Mouse (Mus musculus) splenic B cell, adult 2 months (primary cell): ENCODE measurements around the gene Sp6.

Experiments
- DNase-seq: peaks from one replicate; pipeline ENCODE4 v3.0.0-alpha.2; 2011; ENCODE audit warnings: low read depth, low spot score
- H3K27me3 ChIP-seq: 2 replicates; pipeline ENCODE4 v1.6.1; 2012; ENCODE audit warnings: mild to moderate bottlenecking, low read length, moderate library complexity, mixed read lengths; ENCODE audit not compliant: control insufficient read depth, poor library complexity, insufficient read depth, severe bottlenecking
- H3K36me3 ChIP-seq: 2 replicates; pipeline ENCODE4 v1.6.1; 2012; ENCODE audit warnings: mild to moderate bottlenecking, low read length, moderate library complexity, mixed read lengths; ENCODE audit not compliant: control insufficient read depth, poor library complexity, insufficient read depth, severe bottlenecking

The Sp6 gene

DNA sequence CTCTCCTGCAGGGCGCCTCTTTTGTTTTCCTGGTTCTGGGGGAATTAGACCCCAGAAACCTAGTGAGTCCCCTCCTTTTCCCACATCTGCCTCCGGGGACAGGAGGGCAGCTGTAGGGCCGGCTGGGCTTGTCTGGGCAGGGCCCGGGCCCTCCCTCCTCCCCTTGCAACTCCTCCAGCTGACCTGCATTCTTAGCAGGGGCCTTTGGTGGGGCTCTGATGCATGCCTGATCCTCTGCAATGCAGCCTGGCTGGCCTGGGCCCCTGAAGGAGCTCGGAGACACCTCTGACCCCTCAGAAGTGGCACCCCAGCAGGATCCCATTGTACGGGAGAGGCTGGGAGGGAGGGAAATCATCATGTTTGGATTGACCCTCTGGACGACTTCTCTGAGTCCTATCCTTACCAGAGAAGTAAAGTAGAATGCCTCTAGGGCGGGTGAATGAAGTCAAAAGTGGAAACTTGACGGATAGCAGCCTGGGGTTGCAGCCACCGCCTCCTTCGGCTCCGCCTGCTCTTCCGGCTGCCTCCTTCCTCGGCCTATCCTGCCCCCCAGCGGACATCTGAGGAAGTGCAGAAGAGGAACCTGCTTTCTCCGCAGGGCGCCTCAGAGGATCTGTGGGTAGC is 12.6 kb downstream of the Sp6 start:
- H3K27me3 ChIP-seq, result no peaks in the 10 kb centered on the region; the same call in 1 of the 2 replicates
- peak; percentile 95 for DNase-seq
- H3K36me3 ChIP-seq, result no peaks in the 10 kb centered on the region

DNA sequence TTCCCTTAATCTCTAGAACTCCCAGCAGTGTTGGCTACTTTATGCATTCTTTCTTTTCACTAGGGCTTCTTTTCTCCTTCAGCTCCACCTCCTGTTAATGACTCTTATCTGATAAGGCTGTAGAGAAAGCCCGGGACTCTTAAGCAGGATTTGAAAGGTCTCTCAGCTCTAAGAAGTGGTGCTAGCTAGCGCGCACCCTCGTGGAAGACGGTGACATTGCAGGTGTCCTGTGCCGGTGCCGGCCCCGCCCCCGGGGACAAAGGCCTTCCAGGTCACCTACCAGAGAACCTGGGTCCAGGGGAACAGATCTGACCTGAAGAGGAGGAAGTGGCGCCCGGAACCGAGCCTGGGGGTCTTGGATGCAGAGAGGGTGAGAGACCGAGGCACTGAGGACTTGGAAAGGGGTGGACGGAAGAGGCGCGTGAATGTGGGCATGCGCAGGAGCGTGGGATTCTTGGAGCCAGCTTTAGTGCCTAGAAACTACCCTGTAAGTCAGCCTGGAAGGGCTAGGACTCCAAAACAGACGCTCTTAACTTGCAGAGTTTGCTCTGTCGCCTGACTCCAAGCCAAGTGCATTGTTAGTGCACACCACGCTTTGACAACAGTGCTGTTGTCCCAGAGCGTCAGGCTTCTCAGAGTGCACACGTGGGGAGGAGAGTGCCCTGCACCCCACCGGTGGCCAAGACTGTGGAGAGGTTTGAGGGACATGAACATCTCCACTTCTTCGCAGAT is 16.7 kb downstream of the Sp6 start, which contains the start of gene Scrn2:
Gene Scrn2 (plus strand): TSS at position 253 of the 732 bp plus-strand sequence.
- Histone ChIP-seq H3K36me3 (no peaks in the 10 kb centered on the region), H3K27me3 (no peaks in the 10 kb centered on the region)

DNA sequence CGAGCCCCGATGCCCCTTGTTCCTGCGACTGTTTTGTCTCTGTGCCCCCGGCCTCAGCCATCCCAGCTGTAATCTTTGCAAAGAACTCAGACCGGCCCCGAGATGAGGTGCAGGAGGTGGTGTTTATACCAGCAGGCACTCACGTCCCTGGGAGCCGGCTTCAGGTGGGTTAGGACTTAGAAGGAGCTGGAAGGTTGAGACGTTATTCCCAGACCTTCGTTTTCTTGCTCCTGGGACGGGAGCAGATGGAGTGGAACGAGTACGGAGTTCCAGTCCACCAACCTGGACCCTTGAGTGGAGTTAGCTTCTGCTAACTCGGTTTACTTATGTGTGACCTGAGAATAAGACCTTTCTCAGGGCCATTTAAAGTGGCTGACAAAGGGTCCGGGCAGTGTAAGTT is 17.2 kb downstream of the Sp6 start:
- Histone ChIP-seq H3K27me3 (no peaks in the 10 kb centered on the region), H3K36me3 (no peaks in the 10 kb centered on the region)
- DNase-seq, result no peak

More for the DNA sequence above, 16.7 kb downstream of the Sp6 start, which contains the start of gene Scrn2:
- DNase-seq, result peak; percentile 90

DNA sequence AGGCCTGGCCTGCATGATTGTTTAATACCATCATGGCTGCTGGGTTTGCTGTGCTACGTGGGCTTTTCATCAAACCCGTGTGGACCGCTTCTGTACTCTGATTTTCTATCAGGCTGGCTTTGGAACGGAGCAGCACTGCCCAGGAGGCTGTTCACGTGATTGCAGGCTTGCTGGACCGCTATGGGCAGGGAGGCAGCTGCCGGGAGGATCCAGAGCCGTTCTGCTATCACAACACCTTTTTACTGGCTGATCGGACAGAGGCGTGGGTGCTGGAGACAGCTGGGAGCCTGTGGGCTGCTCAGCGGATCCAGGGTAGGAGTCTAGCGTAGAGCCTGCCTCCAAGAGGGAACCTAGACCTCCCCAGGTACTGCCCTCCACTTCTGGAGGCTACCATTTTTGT is 18.8 kb downstream of the Sp6 start:
- no peak for DNase-seq
- no peaks in the 10 kb centered on the region for H3K27me3 ChIP-seq
- no peaks in the 10 kb centered on the region for H3K36me3 ChIP-seq

DNA sequence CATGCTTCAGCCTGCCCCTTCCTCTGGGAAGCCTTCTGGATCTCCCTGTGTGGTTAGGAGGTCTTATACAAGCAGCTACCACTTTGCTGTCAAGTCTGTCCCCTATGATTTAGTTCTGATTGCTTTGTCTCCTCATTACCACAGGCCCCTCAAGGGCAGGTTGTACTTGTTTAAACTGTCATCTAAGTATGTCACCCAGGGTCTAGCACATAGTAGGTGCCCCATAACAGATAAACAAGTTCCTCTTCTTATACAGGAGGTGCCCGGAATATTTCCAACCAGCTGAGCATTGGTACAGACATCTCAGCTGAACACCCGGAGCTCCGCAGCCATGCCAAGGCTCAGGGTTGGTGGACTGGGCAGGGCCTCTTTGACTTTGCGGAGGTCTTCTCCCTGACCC is 19.3 kb downstream of the Sp6 start:
- Histone ChIP-seq H3K36me3 (no peaks in the 10 kb centered on the region), H3K27me3 (no peaks in the 10 kb centered on the region)
- DNase-seq, result no peak

DNA sequence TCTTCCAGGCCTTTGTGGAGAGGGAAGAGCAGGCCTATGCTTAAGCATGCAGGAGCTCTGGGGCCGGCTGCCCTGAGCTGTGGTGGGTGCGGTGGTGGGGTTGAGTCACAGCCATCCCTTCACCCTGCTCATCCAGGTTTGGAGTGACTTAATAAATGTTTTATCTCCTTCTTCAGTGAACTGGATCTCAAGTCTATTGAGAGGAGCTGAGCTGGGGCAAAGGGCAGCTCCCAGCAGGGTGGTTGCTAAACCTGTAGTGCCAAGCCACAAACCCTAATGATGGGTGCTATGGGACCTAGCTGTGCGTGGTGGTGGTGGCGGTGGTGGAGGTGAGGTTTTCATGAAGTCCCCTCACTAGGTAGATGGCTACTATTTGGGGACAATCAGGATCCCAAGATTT is 20.6 kb downstream of the Sp6 start:
- no peak for DNase-seq
- no peaks in the 10 kb centered on the region for H3K36me3 ChIP-seq
- no peaks in the 10 kb centered on the region for H3K27me3 ChIP-seq

DNA sequence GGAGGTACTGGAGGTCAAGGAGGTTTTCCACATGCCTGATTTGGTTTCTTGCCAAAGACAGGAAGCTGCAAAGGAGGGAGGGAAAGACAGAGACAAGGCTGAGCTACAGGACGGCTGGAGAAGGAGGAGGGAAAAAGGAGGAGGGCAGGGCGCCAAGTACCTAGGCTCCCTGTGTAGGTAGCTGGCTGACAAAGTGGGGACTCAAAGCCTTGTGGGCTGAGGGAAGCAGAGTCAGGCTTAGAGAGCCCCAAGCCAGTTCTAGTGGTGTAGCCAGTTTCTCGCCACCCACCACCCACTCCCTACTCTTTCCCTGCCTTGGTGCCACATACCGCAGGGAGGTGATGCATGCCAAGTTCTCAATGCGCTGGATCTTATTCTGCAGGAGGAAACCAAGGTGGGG is 22.9 kb downstream of the Sp6 start:
- H3K36me3 ChIP-seq, result no peaks in the 10 kb centered on the region
- no peak for DNase-seq
- no peaks in the 10 kb centered on the region for H3K27me3 ChIP-seq

DNA sequence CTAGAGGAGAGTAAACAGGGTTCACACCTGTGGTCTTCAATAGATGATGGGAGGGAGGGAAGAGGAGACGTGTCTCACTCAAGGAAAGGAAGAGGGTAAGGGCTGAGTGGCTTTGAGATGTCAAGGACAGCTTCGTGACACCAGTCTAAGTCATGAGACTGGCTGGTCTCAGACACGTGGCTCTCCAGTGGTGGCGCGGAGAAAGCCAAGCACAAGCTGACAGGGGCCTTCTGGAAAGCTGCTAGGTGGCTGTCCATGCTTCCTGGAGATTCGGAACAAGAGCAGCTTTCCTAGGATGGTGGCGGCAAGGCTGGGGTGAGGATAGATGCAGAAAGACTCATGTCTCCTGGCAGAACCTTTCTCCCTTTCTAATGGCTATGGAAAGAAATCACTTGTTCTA is 25.7 kb downstream of the Sp6 start:
- DNase-seq, result no peak
- no peaks in the 10 kb centered on the region for H3K27me3 ChIP-seq
- H3K36me3 ChIP-seq, result no peaks in the 10 kb centered on the region

DNA sequence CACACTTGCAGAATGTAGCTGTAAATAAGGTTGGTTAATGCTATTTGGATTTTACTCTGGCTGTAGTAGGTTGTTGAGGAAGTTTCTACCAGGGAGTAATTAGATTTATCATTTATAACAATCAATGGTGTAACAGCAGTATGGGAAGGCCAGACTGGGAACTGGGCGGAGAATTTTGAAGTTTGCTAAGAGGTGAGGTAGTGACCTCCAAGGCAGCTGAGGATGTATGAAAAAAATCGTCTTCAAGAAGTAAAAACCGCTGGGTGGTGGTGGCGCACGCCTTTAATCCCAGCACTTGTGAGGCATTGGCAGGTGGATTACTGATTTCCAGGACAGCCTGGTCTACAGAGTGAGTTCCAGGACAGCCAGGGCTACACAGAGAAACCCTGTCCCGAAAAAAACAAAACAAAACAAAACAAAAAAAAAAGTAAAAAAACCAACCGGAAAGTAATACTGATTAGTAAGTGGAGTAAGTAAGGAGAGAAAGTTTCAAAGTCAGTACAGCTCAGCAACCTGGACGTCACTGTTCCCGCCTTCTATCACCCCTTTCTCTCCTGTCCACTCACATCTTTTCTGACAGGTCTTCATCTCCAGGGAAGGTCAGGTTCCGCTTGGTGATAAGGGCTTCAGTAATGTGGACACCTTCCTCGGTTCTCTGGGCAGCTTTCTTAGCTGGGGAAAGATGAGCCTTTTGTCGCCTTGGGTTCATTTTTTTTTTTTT is 27.3 kb downstream of the Sp6 start:
- H3K27me3 ChIP-seq, result no peaks in the 10 kb centered on the region
- no peaks in the 10 kb centered on the region for H3K36me3 ChIP-seq
- no peak for DNase-seq

DNA sequence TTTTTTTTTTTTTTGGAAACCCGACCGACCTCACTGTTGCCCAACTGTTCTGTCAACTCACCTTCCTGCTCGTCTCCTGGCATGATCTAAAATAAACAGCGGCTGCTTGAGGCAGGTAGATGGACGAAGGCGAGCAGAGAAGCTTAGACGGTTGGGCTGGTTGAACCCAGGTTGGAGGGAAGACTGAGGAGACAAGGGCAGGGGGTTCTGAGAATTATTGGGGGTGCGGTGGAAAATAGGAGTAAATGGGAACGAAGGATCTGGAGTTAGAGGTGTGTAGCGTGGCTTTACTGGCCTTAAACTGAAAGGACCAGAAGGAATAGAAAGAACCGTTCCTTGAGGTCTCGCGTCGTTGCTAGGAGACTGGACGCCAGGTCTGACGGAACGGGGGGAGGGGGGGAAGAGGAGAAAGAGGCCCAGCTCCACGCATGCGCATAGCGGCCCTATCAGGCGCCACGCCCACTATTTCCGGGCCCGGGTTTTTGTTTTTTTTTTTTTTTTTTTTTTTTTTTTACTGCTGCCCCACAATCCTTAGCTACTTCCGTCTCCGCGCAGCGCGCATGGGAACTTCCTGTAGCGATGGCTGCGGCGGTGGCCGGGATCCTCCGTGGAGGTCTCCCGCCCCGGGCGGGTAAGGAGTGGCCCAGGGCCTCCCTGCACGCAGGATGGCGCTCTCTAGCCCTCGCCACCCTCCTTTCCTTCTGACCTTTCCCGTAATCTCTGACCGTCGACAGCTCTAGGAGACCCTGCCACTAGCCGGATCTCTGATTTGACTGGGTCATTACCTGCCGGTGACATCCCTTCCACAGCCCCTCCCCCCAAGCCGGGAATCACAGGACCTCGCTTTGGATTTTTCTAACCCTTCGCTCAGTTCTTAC is 28.1 kb downstream of the Sp6 start, which contains the start of the genes Lrrc46 and Mrpl10:
Gene Lrrc46 (minus strand): TSS at position 386 of the 878 bp plus-strand sequence.
Gene Mrpl10 (plus strand): TSS at position 539 of the 878 bp plus-strand sequence.
- H3K36me3 ChIP-seq, result no peaks in the 10 kb centered on the region
- DNase-seq, result peak; percentile 98
- H3K27me3 ChIP-seq, result no peaks in the 10 kb centered on the region

DNA sequence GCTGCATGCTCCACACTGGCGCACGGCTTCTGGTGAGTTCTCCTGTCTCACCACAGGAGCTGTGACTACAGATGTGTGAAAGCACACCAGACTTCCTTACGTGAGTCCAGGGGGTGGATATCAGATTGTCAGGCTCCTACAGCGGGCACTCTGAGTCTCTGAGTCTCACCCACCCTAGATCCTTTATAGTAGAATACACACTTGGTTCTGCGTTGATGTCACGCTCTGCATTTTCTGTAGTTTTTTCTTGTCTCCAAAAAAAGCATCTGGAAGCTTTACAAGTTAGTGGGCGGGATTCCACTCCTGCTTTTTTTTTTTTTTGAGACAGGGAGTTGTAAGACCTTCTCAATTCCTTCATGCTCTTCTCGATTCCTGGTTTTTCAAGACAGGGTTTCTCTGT is 31.7 kb downstream of the Sp6 start:
- no peak for DNase-seq
- no peaks in the 10 kb centered on the region for H3K27me3 ChIP-seq
- no peaks in the 10 kb centered on the region for H3K36me3 ChIP-seq

DNA sequence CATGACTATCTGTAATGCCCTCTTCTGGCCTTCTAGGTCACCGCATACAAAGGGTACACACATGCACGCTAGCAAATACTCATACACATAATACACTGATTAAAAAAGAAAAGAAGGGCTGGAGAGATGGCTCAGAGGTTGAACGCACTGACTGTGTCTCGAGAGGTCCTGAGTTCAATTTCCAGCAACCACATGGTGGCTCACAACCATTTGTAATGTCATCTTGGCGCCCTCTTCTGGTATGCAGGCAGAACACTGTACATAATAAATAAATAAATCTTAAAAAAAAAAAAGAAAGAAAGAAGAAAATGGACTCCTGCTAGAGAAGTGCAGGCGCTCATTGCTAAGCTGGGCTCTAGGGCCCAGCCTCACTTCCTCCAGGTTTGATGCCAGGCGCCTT is 32.7 kb downstream of the Sp6 start:
- Histone ChIP-seq H3K27me3 (no peaks in the 10 kb centered on the region), H3K36me3 (no peaks in the 10 kb centered on the region)
- peak; percentile 67 for DNase-seq

DNA sequence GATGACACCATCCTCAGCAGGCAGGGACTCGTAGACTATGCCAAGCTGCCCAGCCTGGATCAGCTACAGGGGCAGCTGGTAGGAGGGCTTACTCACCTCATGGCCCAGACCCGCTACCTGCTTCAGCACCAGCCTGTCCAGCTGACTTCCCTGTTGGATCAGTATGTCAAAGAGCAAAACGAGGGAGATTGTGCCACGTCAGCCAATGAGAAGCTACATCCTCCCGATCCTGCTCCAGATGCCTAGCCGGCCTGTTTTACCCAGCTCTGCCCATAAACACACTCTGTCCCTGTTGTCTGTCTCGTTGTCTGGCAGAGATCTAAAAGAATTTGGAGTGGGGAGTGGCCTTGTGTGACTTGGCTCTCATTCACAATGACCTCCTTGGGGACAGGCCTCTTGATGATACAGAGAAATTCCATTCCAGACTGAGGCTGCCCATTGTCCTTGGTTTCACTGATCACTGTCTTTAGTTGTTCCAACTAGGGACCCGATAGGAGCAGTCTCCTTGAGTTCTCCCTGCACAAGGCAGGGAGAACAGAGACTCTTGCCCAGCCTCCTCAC is 35.0 kb downstream of the Sp6 start:
- DNase-seq, result no peak

DNA sequence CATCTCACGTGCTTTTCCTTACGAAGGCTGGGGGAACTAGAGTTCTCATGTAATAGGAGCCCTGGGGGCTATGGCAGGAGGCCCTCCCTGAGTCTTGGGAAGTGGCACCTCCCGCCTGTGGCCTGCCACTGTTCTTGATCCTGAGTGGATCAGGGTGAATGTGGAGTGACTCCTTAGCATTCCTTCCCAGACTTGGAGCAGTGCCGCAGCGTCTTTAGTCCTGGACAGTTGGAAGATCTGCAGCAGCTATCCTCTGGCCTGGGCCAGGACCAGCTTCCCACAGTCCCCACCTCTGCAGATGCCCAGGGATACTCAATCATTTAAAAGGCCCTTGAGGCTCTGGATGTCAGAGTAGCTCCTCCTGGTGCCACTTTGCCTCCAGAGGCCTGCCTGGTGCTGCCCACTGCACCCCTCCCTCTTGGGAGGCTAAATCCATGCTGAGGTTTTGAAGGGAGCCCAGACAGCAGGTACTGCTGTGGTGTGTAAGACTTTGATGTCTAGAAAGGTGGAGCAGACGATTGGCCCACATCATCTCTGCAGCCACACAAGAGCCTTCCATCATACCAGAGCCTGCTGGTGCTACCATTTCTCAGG is 36.4 kb downstream of the Sp6 start:
- Histone ChIP-seq H3K27me3 (no peaks in the 10 kb centered on the region), H3K36me3 (peaks cover 5% of the 10 kb centered on the region; the same call in 1 of the 2 replicates)
- DNase-seq, result no peak

More for the DNA sequence above, 35.0 kb downstream of the Sp6 start:
- 0 out of 2 replicates have a peak, but pooled peaks cover 3% of the 10 kb centered on the region for H3K36me3 ChIP-seq
- no peaks in the 10 kb centered on the region for H3K27me3 ChIP-seq
